Mouse (Mus musculus): Measurements from ENCODE around the gene Ube2b. TPM values are rescaled to one million over a fixed set of nuclear protein-coding genes. Genes with fewer than 3 reads are reported as not detected.
A peak's percentile ranks its signal among the peaks of the same experiment; 100 is the strongest.

Gene Ube2b
- polyA plus RNA-seq, 1 experiment from 2014 or later = 192 TPM

DNA sequence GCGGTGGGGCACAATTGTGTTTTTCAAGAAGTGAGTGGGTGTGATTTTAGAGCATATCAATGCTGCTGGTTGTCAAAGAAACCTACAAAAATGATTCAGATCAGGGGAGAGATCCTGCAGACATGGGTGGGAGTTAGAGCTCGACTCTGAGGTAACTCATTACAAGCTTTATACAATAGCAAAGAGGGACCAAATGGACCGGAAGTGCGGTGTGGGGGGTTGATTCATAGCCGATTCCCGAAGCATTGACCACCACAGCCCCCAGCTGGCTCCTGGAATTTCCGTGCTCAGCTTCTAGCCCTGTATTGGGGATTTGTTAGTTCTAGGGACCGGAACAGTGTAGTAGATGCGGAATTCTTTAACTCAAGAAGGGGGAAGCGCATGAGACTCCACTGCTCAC, 779 bp upstream of the Ube2b start:
- no peak for DNase-seq (ENCODE audit: low spot score)
- Histone ChIP-seq H3K4me1 (ENCODE audit: control insufficient read depth, insufficient read depth, low read length) (no peaks in the 10 kb centered on the region), H3K27me3 (ENCODE audit: control insufficient read depth, insufficient read depth, low read length) (no peaks in the 10 kb centered on the region), H3K36me3 (replicated peaks; ENCODE audit: control insufficient read depth, insufficient read depth, low read depth, low read length) (peaks cover 3% of the 10 kb centered on the region; the same call in 1 of the 2 replicates), H3K9me3 (replicated peaks; ENCODE audit: control insufficient read depth, low read length) (no peaks in the 10 kb centered on the region), H3K4me3 (ENCODE audit: low read depth, low read length) (no peak overlapping the region; the same call in 1 of the 2 replicates), H3K9ac (replicated peaks; ENCODE audit: low read length) (no peak overlapping the region; the same call in 1 of the 2 replicates), H3K27ac (replicated peaks; ENCODE audit: low read depth, low read length) (no peak overlapping the region), H3K4me2 (ENCODE audit: low read depth, low read length) (peak overlapping the region; percentile 17; the same call in 1 of the 2 replicates)
- 74% methylated on average over 10 of the region's 10 CpGs for WGBS
- ATAC-seq (replicated peaks; ENCODE audit: insufficient number of reproducible peaks, low FRiP score, low TSS enrichment, low read depth) = no peak

DNA sequence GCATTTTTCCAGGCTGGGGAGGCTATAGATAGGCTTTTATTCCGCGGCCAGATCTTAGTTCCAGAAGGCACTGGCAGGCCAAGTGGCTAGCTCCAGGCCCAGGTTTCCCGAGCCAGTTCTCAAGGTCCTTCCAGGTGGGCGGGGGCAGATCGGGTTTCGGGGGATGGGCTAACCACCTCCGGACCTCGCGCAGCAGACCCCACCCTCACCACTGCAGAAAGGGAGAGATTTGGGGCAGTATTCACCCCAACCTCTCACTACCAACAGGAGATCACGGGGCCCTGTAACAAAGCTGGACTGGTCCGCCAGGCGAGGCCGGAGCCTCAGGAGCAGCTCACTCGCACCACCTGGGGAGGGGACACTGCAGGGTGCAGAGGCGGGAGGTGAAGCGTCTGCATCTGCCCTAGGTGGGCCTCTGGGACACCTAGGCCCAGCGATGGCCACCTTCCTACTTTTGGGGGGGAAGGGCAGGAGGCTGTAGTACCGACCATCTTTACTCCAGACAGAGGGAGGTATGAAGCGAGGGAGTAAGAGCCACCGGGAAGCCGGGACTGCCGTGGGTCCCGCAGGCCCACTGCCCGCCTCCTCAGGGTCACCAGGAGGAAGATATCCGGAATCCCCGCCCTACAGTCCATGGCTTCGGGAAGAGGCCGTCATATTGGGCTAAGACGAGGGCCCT, 812 bp downstream of the Ube2b start:
- ATAC-seq (replicated peaks; ENCODE audit: insufficient number of reproducible peaks, low FRiP score, low TSS enrichment, low read depth) = peak; percentile 57

DNA sequence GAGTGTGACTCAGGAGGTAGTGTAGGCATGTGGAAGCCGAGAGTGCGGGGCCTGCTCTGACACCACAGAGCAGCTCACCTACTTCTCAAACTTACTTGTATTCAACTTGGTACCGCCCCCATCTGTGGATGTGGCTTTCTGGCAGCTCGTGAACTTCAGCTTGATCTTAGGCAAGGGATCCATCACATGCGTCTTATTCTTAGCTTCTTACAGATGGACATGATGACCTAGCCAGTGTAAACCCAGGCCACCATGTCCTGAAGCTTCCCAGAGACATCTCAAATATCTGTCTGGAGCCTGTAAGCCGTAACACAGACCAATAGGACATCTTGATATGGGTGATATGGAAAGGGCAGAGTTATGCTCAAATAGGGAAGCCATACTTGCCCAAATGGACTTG, 28.9 kb downstream of the Ube2b start:
- Histone ChIP-seq H3K36me3 (replicated peaks; ENCODE audit: control insufficient read depth, insufficient read depth, low read depth, low read length) (no peaks in the 10 kb centered on the region; the same call in none of the 2 replicates), H3K9ac (replicated peaks; ENCODE audit: low read length) (no peak overlapping the region), H3K27me3 (ENCODE audit: control insufficient read depth, insufficient read depth, low read length) (no peaks in the 10 kb centered on the region), H3K27ac (replicated peaks; ENCODE audit: low read depth, low read length) (no peak overlapping the region), H3K4me3 (ENCODE audit: low read depth, low read length) (no peak overlapping the region), H3K4me1 (ENCODE audit: control insufficient read depth, insufficient read depth, low read length) (no peaks in the 10 kb centered on the region), H3K4me2 (ENCODE audit: low read depth, low read length) (no peak overlapping the region), H3K9me3 (replicated peaks; ENCODE audit: control insufficient read depth, low read length) (no peaks in the 10 kb centered on the region)
- WGBS = 97% methylated on average over 6 of the region's 6 CpGs
- ATAC-seq (replicated peaks; ENCODE audit: insufficient number of reproducible peaks, low FRiP score, low TSS enrichment, low read depth) = no peak
- no peak for DNase-seq (ENCODE audit: low spot score)

More for the DNA sequence above, 812 bp downstream of the Ube2b start:
- DNase-seq (ENCODE audit: low spot score) = peak; percentile 76
- H3K4me2 ChIP-seq (ENCODE audit: low read depth, low read length) = peak overlapping the region; percentile 73
- no peaks in the 10 kb centered on the region for H3K4me1 ChIP-seq (ENCODE audit: control insufficient read depth, insufficient read depth, low read length)
- WGBS = 0% methylated on average over 29 of the region's 29 CpGs
- H3K27me3 ChIP-seq (ENCODE audit: control insufficient read depth, insufficient read depth, low read length) = no peaks in the 10 kb centered on the region
- H3K36me3 ChIP-seq (replicated peaks; ENCODE audit: control insufficient read depth, insufficient read depth, low read depth, low read length) = peaks cover 4% of the 10 kb centered on the region; the same call in 1 of the 2 replicates
- no peaks in the 10 kb centered on the region for H3K9me3 ChIP-seq (replicated peaks; ENCODE audit: control insufficient read depth, low read length)
- peak overlapping the region; percentile 92 for H3K27ac ChIP-seq (replicated peaks; ENCODE audit: low read depth, low read length)
- H3K4me3 ChIP-seq (ENCODE audit: low read depth, low read length) = peak overlapping the region; percentile 95
- H3K9ac ChIP-seq (replicated peaks; ENCODE audit: low read length) = peak overlapping the region; percentile 96

DNA sequence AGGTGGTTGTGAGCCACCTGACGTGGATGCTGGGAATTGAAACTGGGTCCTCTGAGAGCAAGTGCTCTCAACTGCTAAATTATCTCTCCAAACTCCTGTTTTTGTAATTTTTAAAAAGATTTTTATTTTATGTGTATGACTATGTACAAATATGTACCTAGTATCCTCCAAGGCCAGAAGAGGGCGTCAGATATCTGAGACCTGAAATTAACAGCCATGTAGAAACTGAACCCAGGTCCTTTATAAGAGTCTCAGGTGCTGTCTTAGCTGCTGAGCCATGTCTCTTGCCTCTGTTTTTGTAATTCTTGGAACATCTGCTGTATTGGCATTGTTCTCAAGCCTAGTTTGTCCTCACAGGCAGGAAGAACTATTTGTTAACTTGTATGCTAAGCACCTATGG, 31.1 kb downstream of the Ube2b start:
- H3K36me3 ChIP-seq (replicated peaks; ENCODE audit: control insufficient read depth, insufficient read depth, low read depth, low read length) = no peaks in the 10 kb centered on the region; the same call in none of the 2 replicates
- WGBS = 91% methylated on average over 2 of the region's 2 CpGs
- ATAC-seq (replicated peaks; ENCODE audit: insufficient number of reproducible peaks, low FRiP score, low TSS enrichment, low read depth) = no peak
- H3K9me3 ChIP-seq (replicated peaks; ENCODE audit: control insufficient read depth, low read length) = no peaks in the 10 kb centered on the region
- no peak overlapping the region for H3K27ac ChIP-seq (replicated peaks; ENCODE audit: low read depth, low read length)
- no peak overlapping the region for H3K4me2 ChIP-seq (ENCODE audit: low read depth, low read length)
- H3K4me3 ChIP-seq (ENCODE audit: low read depth, low read length) = no peak overlapping the region
- H3K9ac ChIP-seq (replicated peaks; ENCODE audit: low read length) = no peak overlapping the region
- H3K27me3 ChIP-seq (ENCODE audit: control insufficient read depth, insufficient read depth, low read length) = no peaks in the 10 kb centered on the region
- DNase-seq (ENCODE audit: low spot score) = no peak
- no peaks in the 10 kb centered on the region for H3K4me1 ChIP-seq (ENCODE audit: control insufficient read depth, insufficient read depth, low read length)

DNA sequence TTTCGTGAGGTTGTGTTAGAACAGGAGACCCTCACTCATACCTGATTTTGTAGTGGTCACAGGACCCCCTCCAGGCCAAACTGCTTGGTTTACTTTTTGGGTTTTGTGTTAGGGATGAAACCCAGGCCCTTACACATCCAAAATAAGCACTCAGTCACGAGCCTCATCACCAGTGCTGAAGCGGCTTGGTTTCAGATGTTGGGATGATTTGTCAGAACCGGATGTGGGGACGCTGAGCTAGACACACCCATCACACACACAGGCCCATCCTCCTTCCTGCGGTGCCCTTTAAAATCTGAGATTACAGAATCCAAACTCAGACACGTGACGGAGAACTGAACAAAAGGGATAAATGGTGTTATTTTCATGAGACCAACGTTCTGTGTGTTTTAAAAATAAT, 31.7 kb downstream of the Ube2b start:
- Histone ChIP-seq H3K4me3 (ENCODE audit: low read depth, low read length) (no peak overlapping the region), H3K9me3 (replicated peaks; ENCODE audit: control insufficient read depth, low read length) (no peaks in the 10 kb centered on the region), H3K4me1 (ENCODE audit: control insufficient read depth, insufficient read depth, low read length) (no peaks in the 10 kb centered on the region), H3K4me2 (ENCODE audit: low read depth, low read length) (no peak overlapping the region), H3K27ac (replicated peaks; ENCODE audit: low read depth, low read length) (no peak overlapping the region), H3K36me3 (replicated peaks; ENCODE audit: control insufficient read depth, insufficient read depth, low read depth, low read length) (no peaks in the 10 kb centered on the region; the same call in none of the 2 replicates), H3K9ac (replicated peaks; ENCODE audit: low read length) (no peak overlapping the region), H3K27me3 (ENCODE audit: control insufficient read depth, insufficient read depth, low read length) (no peaks in the 10 kb centered on the region)
- WGBS = 90% methylated on average over 9 of the region's 9 CpGs
- DNase-seq (ENCODE audit: low spot score) (no peak), ATAC-seq (replicated peaks; ENCODE audit: insufficient number of reproducible peaks, low FRiP score, low TSS enrichment, low read depth) (no peak)

DNA sequence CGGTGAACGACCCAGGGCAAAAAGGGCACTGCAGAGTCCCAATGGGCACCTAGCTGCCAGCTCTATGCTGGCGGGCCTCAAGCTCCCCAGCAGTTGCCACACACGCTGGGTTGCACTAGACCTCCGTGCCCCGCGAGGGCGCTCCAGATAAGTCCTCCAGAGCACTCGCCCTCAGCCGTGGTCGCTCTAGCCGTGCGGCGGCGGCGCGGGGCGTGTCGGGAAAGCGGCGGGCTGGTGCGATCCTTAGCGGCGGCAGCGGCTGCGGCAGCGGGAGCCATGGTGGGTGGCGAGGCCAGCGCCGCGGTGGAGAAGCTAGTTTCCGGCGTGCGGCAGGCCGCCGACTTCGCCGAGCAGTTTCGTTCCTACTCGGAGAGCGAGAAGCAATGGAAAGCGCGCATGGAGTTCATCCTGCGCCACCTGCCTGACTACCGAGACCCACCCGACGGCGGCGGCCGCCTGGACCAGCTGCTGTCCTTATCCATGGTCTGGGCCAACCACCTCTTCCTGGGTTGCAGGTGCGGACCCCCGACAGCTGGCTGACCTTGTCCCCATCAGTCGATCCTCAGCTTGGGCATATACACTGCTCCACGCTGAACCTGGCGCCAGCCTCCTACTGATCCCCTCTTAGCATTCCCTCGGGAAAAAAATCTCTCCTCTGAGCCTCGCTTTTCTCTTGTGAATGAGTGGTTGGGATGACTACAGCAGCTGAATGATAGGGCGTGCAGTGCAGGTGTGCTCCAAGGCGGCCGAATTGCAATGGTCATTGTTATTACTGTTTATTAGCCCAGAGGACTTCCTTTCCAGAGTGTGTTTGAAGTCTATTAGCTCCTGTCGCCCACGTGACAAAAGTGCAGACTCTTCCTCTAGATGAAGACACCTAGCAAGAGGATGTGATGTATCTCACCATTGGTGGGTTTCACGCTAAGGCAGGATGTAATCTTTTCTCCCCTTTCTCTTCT, 32.8 kb downstream of the Ube2b start, which contains the start of gene Cdkn2aipnl:
Gene Cdkn2aipnl (plus strand): TSS at position 219 of the 959 bp plus-strand sequence.
- Histone ChIP-seq H3K9me3 (replicated peaks; ENCODE audit: control insufficient read depth, low read length) (no peaks in the 10 kb centered on the region), H3K27ac (replicated peaks; ENCODE audit: low read depth, low read length) (0 out of 2 replicates have a peak within 1 kb of the TSS, but pooled peaks have one; percentile 47), H3K4me3 (ENCODE audit: low read depth, low read length) (peak within 1 kb of the TSS; percentile 52), H3K27me3 (ENCODE audit: control insufficient read depth, insufficient read depth, low read length) (no peaks in the 10 kb centered on the region), H3K4me2 (ENCODE audit: low read depth, low read length) (peak within 1 kb of the TSS; percentile 61), H3K36me3 (replicated peaks; ENCODE audit: control insufficient read depth, insufficient read depth, low read depth, low read length) (no peaks in the 10 kb centered on the region; the same call in none of the 2 replicates), H3K4me1 (ENCODE audit: control insufficient read depth, insufficient read depth, low read length) (no peaks in the 10 kb centered on the region), H3K9ac (replicated peaks; ENCODE audit: low read length) (peak within 1 kb of the TSS; percentile 85)
- peak; percentile 97 for DNase-seq (ENCODE audit: low spot score)
- WGBS = 3% methylated on average over 63 of the region's 63 CpGs
- ATAC-seq (replicated peaks; ENCODE audit: insufficient number of reproducible peaks, low FRiP score, low TSS enrichment, low read depth) = peak; percentile 77

DNA sequence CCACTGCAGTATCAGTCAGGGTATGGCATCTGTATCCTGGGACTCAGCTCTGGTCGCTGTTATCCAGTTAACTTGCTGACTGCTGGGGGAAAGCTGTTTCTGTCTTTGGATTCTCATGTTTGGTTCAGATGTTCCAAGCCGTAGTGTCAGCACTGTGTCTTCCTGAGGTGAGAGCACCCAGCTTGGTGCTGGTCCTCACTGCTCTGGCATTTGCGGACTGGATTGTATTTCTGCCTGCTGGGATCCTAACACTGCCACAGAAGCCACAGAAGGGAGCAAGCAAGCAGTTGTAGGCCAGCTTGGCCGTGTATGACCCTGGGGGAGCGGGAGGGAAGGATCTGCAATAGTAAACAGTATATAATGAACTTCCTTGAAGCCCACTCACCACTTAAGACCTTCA, 33.9 kb downstream of the Ube2b start:
- no peaks in the 10 kb centered on the region for H3K9me3 ChIP-seq (replicated peaks; ENCODE audit: control insufficient read depth, low read length)
- no peaks in the 10 kb centered on the region for H3K27me3 ChIP-seq (ENCODE audit: control insufficient read depth, insufficient read depth, low read length)
- 72% methylated on average over 5 of the region's 5 CpGs for WGBS
- H3K4me1 ChIP-seq (ENCODE audit: control insufficient read depth, insufficient read depth, low read length) = no peaks in the 10 kb centered on the region
- no peak overlapping the region for H3K4me3 ChIP-seq (ENCODE audit: low read depth, low read length)
- H3K9ac ChIP-seq (replicated peaks; ENCODE audit: low read length) = no peak overlapping the region
- H3K36me3 ChIP-seq (replicated peaks; ENCODE audit: control insufficient read depth, insufficient read depth, low read depth, low read length) = no peaks in the 10 kb centered on the region; the same call in 1 of the 2 replicates
- no peak overlapping the region for H3K27ac ChIP-seq (replicated peaks; ENCODE audit: low read depth, low read length)
- ATAC-seq (replicated peaks; ENCODE audit: insufficient number of reproducible peaks, low FRiP score, low TSS enrichment, low read depth) (no peak), DNase-seq (ENCODE audit: low spot score) (no peak)
- no peak overlapping the region for H3K4me2 ChIP-seq (ENCODE audit: low read depth, low read length)

Data from embryonic facial prominence, embryonic 11.5 days (tissue).